Mouse (Mus musculus) lung, postnatal 0 days (tissue): ENCODE results near the gene Slc2a1.

ENCODE experiments used
- CTCF ChIP-seq: IDR thresholded peaks from 2 replicates; pipeline ENCODE4 v1.5.1; 2016; ENCODE audit warnings: antibody characterized with exemption, mild to moderate bottlenecking
- EP300 ChIP-seq: IDR thresholded peaks from 2 replicates; pipeline ENCODE4 v1.6.1; 2016; ENCODE audit warnings: antibody characterized with exemption, mild to moderate bottlenecking, control low read depth

GRCm38 (mm10) chr4:119098216-119099210 is 10.0 kb upstream of the Slc2a1 start:
- no peak for TF ChIP-seq CTCF
- TF ChIP-seq EP300 = no peak
